In the genomic region with DNA sequence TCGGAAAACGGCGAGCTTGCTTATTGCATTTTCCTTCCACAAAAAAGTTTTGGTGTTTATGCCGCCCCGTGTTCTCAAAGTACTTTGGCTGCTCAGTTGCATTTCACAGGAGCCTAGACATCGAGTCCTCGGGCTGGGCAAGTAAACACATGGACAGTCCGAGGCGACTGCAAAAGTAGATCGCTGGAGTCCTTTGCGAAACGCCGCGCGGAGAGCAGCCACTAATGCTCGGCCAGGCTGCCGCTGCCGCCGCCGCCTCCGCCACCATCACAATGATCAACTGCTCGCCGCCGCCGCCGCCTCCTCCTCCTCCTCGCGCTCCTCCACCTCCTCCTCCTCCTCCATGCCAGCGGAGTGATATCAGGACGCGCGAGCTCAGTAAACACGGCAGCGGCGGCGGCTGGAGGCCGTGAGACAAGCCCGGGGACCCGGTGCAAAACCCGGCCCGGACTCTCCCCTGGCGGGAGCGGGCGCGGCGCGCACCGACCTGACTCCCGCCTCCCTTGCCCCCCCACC, we compare ENCODE assay signal across 8 mouse cellular contexts. TPM values are rescaled to one million over a fixed set of nuclear protein-coding genes. Genes with fewer than 3 reads are reported as not detected.
DNase-seq lines count a peak whose midpoint lies in the region; ATAC-seq and TF ChIP-seq lines count a peak whose summit lies in the region.

A gene (minus strand): TSS at position 441 of the 516 bp plus-strand sequence.

- WGBS in heart, embryonic 13.5 days: under 1% methylated on average over 39 of the region's 49 CpGs
- WGBS in kidney, postnatal 0 days: under 1% methylated on average over 41 of the region's 49 CpGs
- WGBS in liver, embryonic 12.5 days (ENCODE audit: insufficient replicate concordance): 3% methylated on average over 44 of the region's 49 CpGs

- no peak for TF ChIP-seq CTCF in kidney, postnatal 0 days (IDR thresholded peaks at IDR 0.05; ENCODE audit: low read depth)

- H3K9ac ChIP-seq in heart, embryonic 13.5 days: peak within 1 kb of the TSS; percentile 93
- H3K9ac ChIP-seq in kidney, postnatal 0 days (ENCODE audit: low read depth, low read length): peak within 1 kb of the TSS; percentile 89
- peak within 1 kb of the TSS; percentile 77 for H3K9ac ChIP-seq in liver, embryonic 12.5 days

- peak within 1 kb of the TSS; percentile 91 for H3K4me2 ChIP-seq in heart, embryonic 13.5 days
- H3K4me2 ChIP-seq in kidney, postnatal 0 days (ENCODE audit: low read length): peak within 1 kb of the TSS; percentile 80
- H3K4me2 ChIP-seq in liver, embryonic 12.5 days: peak within 1 kb of the TSS; percentile 97

- H3K9me3 ChIP-seq in heart, embryonic 13.5 days: no peaks in the 10 kb centered on the region
- H3K9me3 ChIP-seq in kidney, postnatal 0 days (replicated peaks; ENCODE audit: low read length): no peaks in the 10 kb centered on the region
- no peaks in the 10 kb centered on the region for H3K9me3 ChIP-seq in liver, embryonic 12.5 days (replicated peaks)

- H3K4me1 ChIP-seq in brown adipose tissue, adult 24 weeks (ENCODE audit: control insufficient read depth, insufficient read depth, insufficient read length, low read length): no peaks in the 10 kb centered on the region
- H3K4me1 ChIP-seq in heart, embryonic 13.5 days: peaks cover 7% of the 10 kb centered on the region
- H3K4me1 ChIP-seq in kidney, postnatal 0 days (replicated peaks; ENCODE audit: insufficient read depth, low read length): no peaks in the 10 kb centered on the region; the same call in 1 of the 2 replicates
- H3K4me1 ChIP-seq in liver, embryonic 12.5 days: peaks cover 41% of the 10 kb centered on the region

- peak; percentile 42 for ATAC-seq in CD4-positive, CD25-positive, alpha-beta regulatory T cell, adult 4 months
- ATAC-seq in erythroid progenitor cell, adult 5-6 weeks (replicated peaks; ENCODE audit: low FRiP score, poor library complexity, severe bottlenecking): peak; percentile 75
- 0 out of 2 replicates have a peak, but pooled peaks have one; percentile 7 for ATAC-seq in heart, embryonic 13.5 days (ENCODE audit: extremely low read depth, insufficient number of reproducible peaks, low FRiP score, low TSS enrichment)
- peak; percentile 43 for ATAC-seq in kidney, postnatal 0 days (replicated peaks; ENCODE audit: low FRiP score, low read depth)
- peak; percentile 61 for ATAC-seq in liver, embryonic 12.5 days

- no peaks in the 10 kb centered on the region for H3K27me3 ChIP-seq in heart, embryonic 13.5 days (replicated peaks)
- H3K27me3 ChIP-seq in kidney, postnatal 0 days (ENCODE audit: insufficient read depth, low read length): no peaks in the 10 kb centered on the region
- no peaks in the 10 kb centered on the region for H3K27me3 ChIP-seq in liver, embryonic 12.5 days (replicated peaks)
- H3K27me3 ChIP-seq in splenic B cell, adult 2 months (ENCODE audit: control insufficient read depth, insufficient read depth, low read length, poor library complexity, severe bottlenecking): no peaks in the 10 kb centered on the region

- H3K4me3 ChIP-seq in brown adipose tissue, adult 24 weeks (ENCODE audit: insufficient read depth, low read depth, low read length): peak within 1 kb of the TSS; percentile 88
- H3K4me3 ChIP-seq in heart, embryonic 13.5 days: peak within 1 kb of the TSS; percentile 84
- H3K4me3 ChIP-seq in kidney, postnatal 0 days (replicated peaks; ENCODE audit: low read depth, low read length): peak within 1 kb of the TSS; percentile 81
- peak within 1 kb of the TSS; percentile 72 for H3K4me3 ChIP-seq in liver, embryonic 12.5 days

- peak within 1 kb of the TSS; percentile 64 for H3K27ac ChIP-seq in brown adipose tissue, adult 24 weeks (replicated peaks; ENCODE audit: low read depth, low read length)
- peak within 1 kb of the TSS; percentile 100 for H3K27ac ChIP-seq in heart, embryonic 13.5 days (replicated peaks)
- peak within 1 kb of the TSS; percentile 98 for H3K27ac ChIP-seq in kidney, postnatal 0 days
- peak within 1 kb of the TSS; percentile 93 for H3K27ac ChIP-seq in liver, embryonic 12.5 days

- peak; percentile 96 for DNase-seq in kidney, postnatal 0 days (ENCODE audit: low spot score)
- peak; percentile 91 for DNase-seq in naive thymus-derived CD4-positive, alpha-beta T cell, adult 2 months (ENCODE audit: low read depth)
- peak; percentile 89 for DNase-seq in splenic B cell, adult 2 months (ENCODE audit: low read depth, low spot score)

- no peaks in the 10 kb centered on the region for H3K36me3 ChIP-seq in heart, embryonic 13.5 days
- H3K36me3 ChIP-seq in kidney, postnatal 0 days (ENCODE audit: insufficient read depth, low read length): no peaks in the 10 kb centered on the region
- H3K36me3 ChIP-seq in liver, embryonic 12.5 days: no peaks in the 10 kb centered on the region
- no peaks in the 10 kb centered on the region for H3K36me3 ChIP-seq in splenic B cell, adult 2 months (ENCODE audit: control insufficient read depth, insufficient read depth, low read length, poor library complexity, severe bottlenecking)

RNA-seq across cellular contexts. Expression of the gene that starts here (rescaled TPM):
- polyA plus RNA-seq in CD4-positive, CD25-positive, alpha-beta regulatory T cell, adult 4 months (2017; shearing (Covaris generic)): under 1 TPM; 0.56 to 0.62 TPM
- 0.58 and 1.0 TPM in 2 replicates for polyA plus RNA-seq in brown adipose tissue, adult 24 weeks (2012; ENCODE audit: insufficient read depth, insufficient read length, missing spikeins)
- total RNA-seq in erythroid progenitor cell, adult 5-6 weeks (2015; ENCODE audit: low replicate concordance): 0.84 and 2.2 TPM in 2 replicates
- 0.15 and 1.0 TPM in 2 replicates for total RNA-seq in erythroid progenitor cell, adult 5-6 weeks (2017; ENCODE audit: low replicate concordance)
- 2.1 and 2.4 TPM in 2 replicates for polyA plus RNA-seq in heart, embryonic 13.5 days (2015; fragmentation: Nextera tagmentation; extraction: Ambion mirVana)
- 5.4 and 5.7 TPM in 2 replicates for polyA plus RNA-seq in kidney, postnatal 0 days (2015; fragmentation: Nextera tagmentation; extraction: Ambion mirVana)
- 1.5 and 1.7 TPM in 2 replicates for polyA plus RNA-seq in liver, embryonic 12.5 days (2016; fragmentation: Nextera tagmentation; extraction: Ambion mirVana)

Comparison
In these comparisons a context has a peak if more than half of its experiments do, and no peak if none do; other contexts are left out.
1. Peak in every context shown above with its lines: DNase-seq, ATAC-seq, H3K4me3 ChIP-seq and H3K27ac ChIP-seq.
2. Peak in ATAC-seq in CD4-positive, CD25-positive, alpha-beta regulatory T cell, adult 4 months; RNA of the gene not detected or under 1 TPM.
3. ATAC-seq: peak in every context shown above with its lines; median percentile 75 in erythroid progenitor cell, adult 5-6 weeks; 61 in liver, embryonic 12.5 days; 43 in kidney, postnatal 0 days; 42 in CD4-positive, CD25-positive, alpha-beta regulatory T cell, adult 4 months; 7 in heart, embryonic 13.5 days.